ENCODE assay signal across 19 mouse cellular contexts in the genomic region with DNA sequence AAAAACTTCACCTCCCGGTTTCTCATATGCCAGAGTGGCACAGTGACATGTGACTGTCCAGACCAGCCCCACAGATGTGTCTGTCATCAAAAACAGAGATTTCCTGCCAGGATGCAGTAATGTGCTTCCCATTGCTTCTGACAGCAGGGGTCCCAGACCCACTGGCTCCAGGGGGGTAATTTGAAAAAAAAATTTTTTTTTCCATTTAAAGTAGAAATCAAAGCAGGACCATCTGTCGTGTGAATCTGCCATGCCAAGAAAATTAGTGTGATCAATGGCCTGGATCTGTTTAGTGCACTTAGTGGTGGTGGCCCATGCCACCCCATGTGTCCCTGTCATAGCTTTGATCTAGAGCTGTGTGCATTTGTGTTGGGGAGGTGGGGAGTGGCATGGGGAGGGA. TPM values are rescaled to one million over a fixed set of nuclear protein-coding genes. Genes with fewer than 3 reads are reported as not detected.
DNase-seq lines count a peak whose midpoint lies in the region; ATAC-seq and TF ChIP-seq lines count a peak whose summit lies in the region.
"Had no signal": no experiment of that assay in that cellular context is flagged by ENCODE, and none has a peak within 500 bp of the region (broad histone marks: within the 10 kb centered on the region; RNA-seq: fewer than 3 reads in every experiment).

No protein-coding gene starts in this region.

- ATAC-seq in hindbrain, embryonic 11.5 days (ENCODE audit: low FRiP score), result 0 out of 2 replicates have a peak, but pooled peaks have one; percentile 49
- no peak for ATAC-seq in embryonic facial prominence, embryonic 14.5 days (ENCODE audit: low read depth)
- ATAC-seq in forebrain, postnatal 0 days, result peak; percentile 77
- ATAC-seq in granulocyte monocyte progenitor cell, adult 5-6 weeks (replicated peaks; ENCODE audit: poor library complexity, severe bottlenecking), result no peak
- ATAC-seq: intestine, embryonic 16.5 days had no signal

- H3K27me3 ChIP-seq in hindbrain, embryonic 11.5 days (ENCODE audit: control insufficient read depth, insufficient read depth, low read length), result no peaks in the 10 kb centered on the region
- H3K27me3 ChIP-seq in hindbrain, embryonic 10.5 days (ENCODE audit: insufficient read depth, poor library complexity, severe bottlenecking), result no peaks in the 10 kb centered on the region
- H3K27me3 ChIP-seq in embryonic facial prominence, embryonic 14.5 days (replicated peaks; ENCODE audit: control insufficient read depth, insufficient read depth, low read length), result no peaks in the 10 kb centered on the region
- H3K27me3 ChIP-seq in forebrain, postnatal 0 days (ENCODE audit: insufficient read depth, low read length), result no peaks in the 10 kb centered on the region
- H3K27me3 ChIP-seq: heart, embryonic 13.5 days; limb, embryonic 12.5 days; liver, embryonic 13.5 days; lung, embryonic 15.5 days; megakaryocyte, embryonic 14.5 days had no signal

- 57% methylated on average over 2 of the region's 2 CpGs for WGBS in hindbrain, embryonic 11.5 days
- WGBS in hindbrain, embryonic 10.5 days, result 64% methylated on average over 2 of the region's 2 CpGs
- WGBS in embryonic facial prominence, embryonic 14.5 days, result 29% methylated on average over 2 of the region's 2 CpGs
- WGBS in forebrain, postnatal 0 days, result 39% methylated on average over 2 of the region's 2 CpGs

- no peak overlapping the region for H3K27ac ChIP-seq in hindbrain, embryonic 11.5 days (ENCODE audit: low read depth, low read length)
- no peak overlapping the region for H3K27ac ChIP-seq in hindbrain, embryonic 10.5 days
- H3K27ac ChIP-seq in embryonic facial prominence, embryonic 14.5 days (replicated peaks; ENCODE audit: low read depth, low read length), result no peak overlapping the region
- no peak overlapping the region for H3K27ac ChIP-seq in forebrain, postnatal 0 days (ENCODE audit: low read depth, low read length)
- H3K27ac ChIP-seq: heart, embryonic 13.5 days; layer of hippocampus, adult 2 months; left cerebral cortex, adult 2 months; limb, embryonic 12.5 days; liver, embryonic 13.5 days; lung, embryonic 15.5 days had no signal

- H3K4me2 ChIP-seq in hindbrain, embryonic 11.5 days (replicated peaks; ENCODE audit: low read depth, low read length), result no peak overlapping the region
- H3K4me2 ChIP-seq in embryonic facial prominence, embryonic 14.5 days (ENCODE audit: low read depth, low read length), result no peak overlapping the region
- no peak overlapping the region for H3K4me2 ChIP-seq in forebrain, postnatal 0 days (ENCODE audit: low read depth)
- H3K4me2 ChIP-seq: heart, embryonic 13.5 days; limb, embryonic 12.5 days; liver, embryonic 13.5 days; lung, embryonic 15.5 days had no signal

- no peak overlapping the region for H3K9ac ChIP-seq in hindbrain, embryonic 11.5 days (ENCODE audit: low read depth, low read length)
- H3K9ac ChIP-seq in embryonic facial prominence, embryonic 14.5 days (ENCODE audit: low read depth, low read length), result no peak overlapping the region
- no peak overlapping the region for H3K9ac ChIP-seq in forebrain, postnatal 0 days
- H3K9ac ChIP-seq: heart, embryonic 13.5 days; limb, embryonic 12.5 days; liver, embryonic 13.5 days; lung, embryonic 15.5 days had no signal

- TF ChIP-seq CTCF in forebrain, postnatal 0 days (IDR thresholded peaks at IDR 0.05; ENCODE audit: low read depth), result no peak

- H3K36me3 ChIP-seq in hindbrain, embryonic 11.5 days (ENCODE audit: control insufficient read depth, insufficient read depth, low read length), result no peaks in the 10 kb centered on the region
- no peaks in the 10 kb centered on the region for H3K36me3 ChIP-seq in hindbrain, embryonic 10.5 days
- 0 out of 2 replicates have a peak, but pooled peaks cover 5% of the 10 kb centered on the region for H3K36me3 ChIP-seq in embryonic facial prominence, embryonic 14.5 days (ENCODE audit: control insufficient read depth, insufficient read depth, low read length)
- no peaks in the 10 kb centered on the region for H3K36me3 ChIP-seq in forebrain, postnatal 0 days (ENCODE audit: insufficient read depth)
- H3K36me3 ChIP-seq: liver, embryonic 13.5 days; lung, embryonic 15.5 days had no signal

- no peak overlapping the region for H3K4me3 ChIP-seq in hindbrain, embryonic 11.5 days (ENCODE audit: low read depth, low read length)
- H3K4me3 ChIP-seq in hindbrain, embryonic 10.5 days, result no peak overlapping the region
- H3K4me3 ChIP-seq in embryonic facial prominence, embryonic 14.5 days (ENCODE audit: low read depth, low read length), result no peak overlapping the region
- no peak overlapping the region for H3K4me3 ChIP-seq in forebrain, postnatal 0 days (ENCODE audit: low read depth, low read length)
- H3K4me3 ChIP-seq: heart, embryonic 13.5 days; layer of hippocampus, adult 2 months; left cerebral cortex, adult 2 months; limb, embryonic 12.5 days; liver, embryonic 13.5 days; lung, embryonic 15.5 days; megakaryocyte, embryonic 14.5 days had no signal

- no peaks in the 10 kb centered on the region for H3K9me3 ChIP-seq in hindbrain, embryonic 11.5 days (ENCODE audit: control insufficient read depth, low read length)
- H3K9me3 ChIP-seq in hindbrain, embryonic 10.5 days, result no peaks in the 10 kb centered on the region
- no peaks in the 10 kb centered on the region for H3K9me3 ChIP-seq in embryonic facial prominence, embryonic 14.5 days (ENCODE audit: control insufficient read depth, low read length)
- H3K9me3 ChIP-seq in forebrain, postnatal 0 days (ENCODE audit: low read length), result no peaks in the 10 kb centered on the region
- H3K9me3 ChIP-seq: heart, embryonic 13.5 days; limb, embryonic 12.5 days; liver, embryonic 13.5 days; lung, embryonic 15.5 days; megakaryocyte, embryonic 14.5 days had no signal

- no peak for DNase-seq in hindbrain, embryonic 11.5 days (ENCODE audit: low spot score)
- no peak for DNase-seq in hindbrain, embryonic 10.5 days (ENCODE audit: low spot score)
- DNase-seq in embryonic facial prominence, embryonic 14.5 days (ENCODE audit: low spot score), result peak; percentile 32
- DNase-seq in forebrain, postnatal 0 days, result peak; percentile 27
- peak; percentile 18 for DNase-seq in mesoderm, embryonic 11.5 days (ENCODE audit: low read depth, low spot score)
- DNase-seq in urinary bladder, adult 2 months (ENCODE audit: low spot score), result no peak
- no peak for DNase-seq in lung, postnatal 4 days
- DNase-seq: heart, postnatal 36 days; liver, embryonic 13.5 days; right cerebral cortex, postnatal 25 days; thymus, postnatal 14 days had no signal

- no peaks in the 10 kb centered on the region for H3K4me1 ChIP-seq in hindbrain, embryonic 11.5 days (replicated peaks; ENCODE audit: control insufficient read depth, insufficient read depth, low read length)
- no peaks in the 10 kb centered on the region for H3K4me1 ChIP-seq in hindbrain, embryonic 10.5 days (replicated peaks)
- H3K4me1 ChIP-seq in embryonic facial prominence, embryonic 14.5 days (ENCODE audit: control insufficient read depth, insufficient read depth, low read length), result no peaks in the 10 kb centered on the region
- no peaks in the 10 kb centered on the region for H3K4me1 ChIP-seq in forebrain, postnatal 0 days (ENCODE audit: insufficient read depth)
- H3K4me1 ChIP-seq: liver, embryonic 13.5 days; lung, embryonic 15.5 days; megakaryocyte, embryonic 14.5 days had no signal

RNA-seq across cellular contexts. Expression of gene Rasgrp3, which starts 55.5 kb away (rescaled TPM):
- 7.6 and 10.4 TPM in 2 replicates for polyA plus RNA-seq in hindbrain, embryonic 11.5 days (2014; fragmentation: Nextera tagmentation; extraction: Ambion mirVana)
- 5.1 and 8.0 TPM in 2 replicates for polyA plus RNA-seq in hindbrain, embryonic 10.5 days (2016; fragmentation: Nextera tagmentation; extraction: Ambion mirVana)
- 12.5 and 17.6 TPM in 2 replicates for polyA plus RNA-seq in embryonic facial prominence, embryonic 14.5 days (2014; fragmentation: Nextera tagmentation; extraction: Ambion mirVana)
- total RNA-seq in forebrain, postnatal 0 days (2014; rRNA removed), result 5.5 and 13.8 TPM in 2 replicates
- 4.4 and 4.5 TPM in 2 replicates for polyA plus RNA-seq in forebrain, postnatal 0 days (2015; fragmentation: Nextera tagmentation; extraction: Ambion mirVana)
- 6.4 and 8.3 TPM in 2 replicates for polyA plus RNA-seq in urinary bladder, adult 2 months (2012; rRNA removed)
- 0.26 TPM in 1 of 2 replicates, not detected in the other for total RNA-seq in granulocyte monocyte progenitor cell, adult 5-6 weeks (2014; fragmentation: Nextera tagmentation)
- not detected in 2 replicates for total RNA-seq in granulocyte monocyte progenitor cell, adult 5-6 weeks (2017)

Comparison
In these comparisons a context has a peak if more than half of its experiments do, and no peak if none do; other contexts are left out.
1. ATAC-seq: peak in hindbrain, embryonic 11.5 days (single experiment) and forebrain, postnatal 0 days (single experiment); none in embryonic facial prominence, embryonic 14.5 days (single experiment) and granulocyte monocyte progenitor cell, adult 5-6 weeks (single experiment).
2. DNase-seq: peak in embryonic facial prominence, embryonic 14.5 days (single experiment), forebrain, postnatal 0 days (single experiment) and mesoderm, embryonic 11.5 days (single experiment); none in hindbrain, embryonic 11.5 days (single experiment), hindbrain, embryonic 10.5 days (single experiment), urinary bladder, adult 2 months (single experiment) and lung, postnatal 4 days (0 of 2).